In genomic region chr6:5305926-5306325, GRCm38 (mm10) we compare ENCODE assay signal across 16 mouse cellular contexts.
"Had no signal": no experiment of that assay in that cellular context is flagged by ENCODE, and none has a peak within 500 bp of the region (broad histone marks: within the 10 kb centered on the region; RNA-seq: fewer than 3 reads in every experiment).

No protein-coding gene starts in this region.

- ATAC-seq: lung, postnatal 0 days; midbrain, embryonic 16.5 days had no signal

- H3K36me3 ChIP-seq: liver, embryonic 13.5 days; midbrain, embryonic 12.5 days; neural tube, embryonic 13.5 days had no signal

- H3K27ac ChIP-seq: kidney, postnatal 0 days; layer of hippocampus, adult 2 months; liver, embryonic 13.5 days; macrophage; midbrain, embryonic 12.5 days; neural tube, embryonic 13.5 days had no signal

- H3K9me3 ChIP-seq: liver, embryonic 13.5 days; midbrain, embryonic 12.5 days; neural tube, embryonic 13.5 days had no signal

- H3K4me2 ChIP-seq: liver, embryonic 13.5 days; lung, embryonic 14.5 days; midbrain, embryonic 12.5 days; neural tube, embryonic 13.5 days had no signal

- H3K27me3 ChIP-seq: liver, embryonic 13.5 days; neural tube, embryonic 13.5 days had no signal

- DNase-seq: kidney, adult 2 months; kidney, postnatal 25 days; layer of hippocampus, adult 9-11 months; liver, embryonic 13.5 days; lung, embryonic 14.5 days; retina, postnatal 1 day; thymus, adult 18-20 months; thymus, postnatal 36 days had no signal

- H3K4me3 ChIP-seq: layer of hippocampus, adult 2 months; liver, embryonic 13.5 days; midbrain, embryonic 12.5 days; myocyte; neural tube, embryonic 13.5 days had no signal

- H3K9ac ChIP-seq: liver, embryonic 13.5 days; lung, embryonic 14.5 days; midbrain, embryonic 12.5 days; neural tube, embryonic 13.5 days had no signal

- H3K4me1 ChIP-seq: midbrain, embryonic 12.5 days; neural tube, embryonic 13.5 days had no signal
